Mouse (Mus musculus) kidney, postnatal 0 days (tissue): ENCODE measurements around the gene Pip4k2a. TPM values are rescaled to one million over a fixed set of nuclear protein-coding genes. Genes with fewer than 3 reads are reported as not detected.
A peak's percentile ranks its signal among the peaks of the same experiment; 100 is the strongest.

Experiments used
- ATAC-seq: fragments of 200-750 bp; cut with Nextera tagmentation; replicated peaks from 2 replicates; pipeline ENCODE4 v1.8.0; 2017; ENCODE audit warnings: low read depth, moderate number of reproducible peaks, moderate TSS enrichment, moderate library complexity; ENCODE audit not compliant: low FRiP score
- DNase-seq: peaks from one replicate; pipeline ENCODE4 v3.0.0-alpha.2; 2016; ENCODE audit warnings: low spot score
- H3K27ac ChIP-seq: fragments of 300-500 bp; sonication (generic); 2 replicates; pipeline ENCODE4 v1.5.1; 2014; ENCODE audit warnings: mild to moderate bottlenecking
- H3K27me3 ChIP-seq: fragments of 300-500 bp; sonication (generic); 2 replicates; pipeline ENCODE4 v1.6.1; 2014; ENCODE audit warnings: low read length, mixed read lengths; ENCODE audit not compliant: insufficient read depth
- H3K36me3 ChIP-seq: fragments of 300-500 bp; sonication (generic); 2 replicates; pipeline ENCODE4 v1.6.1; 2014; ENCODE audit warnings: low read length, mixed read lengths; ENCODE audit not compliant: insufficient read depth
- H3K4me1 ChIP-seq: fragments of 300-500 bp; sonication (generic); replicated peaks from 2 replicates; pipeline ENCODE4 v1.6.1; 2014; ENCODE audit warnings: antibody characterized with exemption, low read length, mixed read lengths; ENCODE audit not compliant: insufficient read depth
- H3K4me2 ChIP-seq: fragments of 300-500 bp; sonication (generic); 2 replicates; pipeline ENCODE4 v1.6.1; 2014; ENCODE audit warnings: mild to moderate bottlenecking, low read length, moderate library complexity, mixed read lengths
- H3K4me3 ChIP-seq: fragments of 300-500 bp; sonication (generic); replicated peaks from 2 replicates; pipeline ENCODE4 v1.5.1; 2014; ENCODE audit warnings: low read depth, low read length
- H3K9ac ChIP-seq: fragments of 300-500 bp; sonication (generic); 2 replicates; pipeline ENCODE4 v1.6.1; 2014; ENCODE audit warnings: low read depth, low read length
- H3K9me3 ChIP-seq: fragments of 300-500 bp; sonication (generic); replicated peaks from 2 replicates; pipeline ENCODE4 v1.6.1; 2016; ENCODE audit warnings: low read length, inconsistent platforms, mixed read lengths
- CTCF ChIP-seq: IDR thresholded peaks from 2 replicates; pipeline ENCODE4 v1.5.1; 2016; ENCODE audit warnings: antibody characterized with exemption, low read depth, mild to moderate bottlenecking, moderate library complexity
- WGBS: fragments of 180-500 bp; shearing (Covaris S2); extraction: QIAGEN DNeasy Blood & Tissue Kit; methylation state at CpG from one replicate; pipeline ENCODE4 v1.1.7; 2014; 5-methylcytosine and 5-hydroxymethylcytosine counted together
- polyA plus RNA-seq: library from polyadenylated mRNA; unstranded; fragments of >200 nt; fragmentation: Nextera tagmentation; extraction: Ambion mirVana; gene quantifications from 2 replicates; pipeline ENCODE4 v1.2.1, GENCODE M21; 2015

Gene Pip4k2a
- 7.8 and 8.7 TPM in 2 replicates for polyA plus RNA-seq

- H3K9ac ChIP-seq = peak within 1 kb of the TSS; percentile 71
- no peaks in the 10 kb centered on the region for H3K9me3 ChIP-seq
- H3K4me1 ChIP-seq = peaks cover 10% of the 10 kb centered on the region; the same call in 1 of the 2 replicates
- no peaks in the 10 kb centered on the region for H3K36me3 ChIP-seq
- DNase-seq = peak; percentile 92
- under 1% methylated on average over 66 of the region's 66 CpGs for WGBS
- TF ChIP-seq CTCF = no peak
- H3K27ac ChIP-seq = peak within 1 kb of the TSS; percentile 88
- no peaks in the 10 kb centered on the region for H3K27me3 ChIP-seq
- peak within 1 kb of the TSS; percentile 84 for H3K4me3 ChIP-seq
- peak; percentile 95 for ATAC-seq
- peak within 1 kb of the TSS; percentile 74 for H3K4me2 ChIP-seq
Observed at GRCm38 (mm10) chr2:18998054-18998478, at the start of gene Pip4k2a, which contains the start of gene 4930426L09Rik. Gene Pip4k2a (minus strand): TSS chr2:18998126. Gene 4930426L09Rik (plus strand): TSS chr2:18998343.

- WGBS = 63% methylated on average over 4 of the region's 4 CpGs
- no peaks in the 10 kb centered on the region for H3K36me3 ChIP-seq
- ATAC-seq (no peak), DNase-seq (peak; percentile 44)
- no peak overlapping the region for H3K4me2 ChIP-seq
- H3K9me3 ChIP-seq = 0 out of 2 replicates have a peak, but pooled peaks cover 3% of the 10 kb centered on the region
- peak overlapping the region; percentile 72 for H3K27ac ChIP-seq
- no peak for TF ChIP-seq CTCF
- no peak overlapping the region for H3K4me3 ChIP-seq
- H3K4me1 ChIP-seq = 0 out of 2 replicates have a peak, but pooled peaks cover 5% of the 10 kb centered on the region
- H3K9ac ChIP-seq = no peak overlapping the region
- no peaks in the 10 kb centered on the region for H3K27me3 ChIP-seq
Observed at GRCm38 (mm10) chr2:19037907-19038570, 40.1 kb upstream of the Pip4k2a start.

GRCm38 (mm10) chr2:19037430-19037829 is 39.5 kb upstream of the Pip4k2a start:
- ATAC-seq (no peak), DNase-seq (peak; percentile 81)
- no peak overlapping the region for H3K9ac ChIP-seq
- 0 out of 2 replicates have a peak, but pooled peaks cover 5% of the 10 kb centered on the region for H3K4me1 ChIP-seq
- H3K27ac ChIP-seq = no peak overlapping the region
- H3K4me2 ChIP-seq = no peak overlapping the region
- H3K27me3 ChIP-seq = no peaks in the 10 kb centered on the region
- WGBS = 43% methylated on average over 4 of the region's 4 CpGs
- H3K36me3 ChIP-seq = no peaks in the 10 kb centered on the region
- 0 out of 2 replicates have a peak, but pooled peaks cover 3% of the 10 kb centered on the region for H3K9me3 ChIP-seq
- H3K4me3 ChIP-seq = no peak overlapping the region
- TF ChIP-seq CTCF = no peak

- Histone ChIP-seq H3K9ac (no peak overlapping the region), H3K4me1 (no peaks in the 10 kb centered on the region), H3K27me3 (no peaks in the 10 kb centered on the region), H3K36me3 (no peaks in the 10 kb centered on the region), H3K9me3 (no peaks in the 10 kb centered on the region), H3K27ac (no peak overlapping the region), H3K4me2 (no peak overlapping the region), H3K4me3 (no peak overlapping the region)
- TF ChIP-seq CTCF = no peak
- DNase-seq (no peak), ATAC-seq (no peak)
- 53% methylated on average over 2 of the region's 2 CpGs for WGBS
Observed at GRCm38 (mm10) chr2:19024807-19025206, 26.9 kb upstream of the Pip4k2a start.

GRCm38 (mm10) chr2:19018034-19018433 is 20.1 kb upstream of the Pip4k2a start:
- ATAC-seq = no peak
- 86% methylated on average over 2 of the region's 2 CpGs for WGBS

DNA sequence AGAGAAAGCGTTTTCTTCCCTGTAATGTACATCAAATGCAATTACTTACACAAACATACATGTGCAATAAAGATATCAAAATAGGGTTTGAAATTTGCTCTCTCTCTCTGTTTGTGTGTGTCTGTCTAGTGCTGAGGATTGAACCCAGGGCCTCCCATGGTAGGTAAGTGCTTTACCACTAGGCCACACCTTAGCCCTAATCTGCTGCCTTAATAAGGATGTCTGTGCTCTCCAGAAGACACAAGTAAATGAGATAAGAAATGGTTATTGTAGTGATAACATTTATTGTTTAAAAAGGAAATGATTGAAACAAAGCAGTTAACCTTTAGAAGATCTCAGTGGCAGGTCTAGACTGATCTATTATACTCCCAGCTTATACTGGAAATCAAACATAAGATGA is 18.9 kb upstream of the Pip4k2a start:
- Histone ChIP-seq H3K9ac (no peak overlapping the region), H3K9me3 (no peaks in the 10 kb centered on the region), H3K27ac (no peak overlapping the region), H3K27me3 (no peaks in the 10 kb centered on the region), H3K36me3 (no peaks in the 10 kb centered on the region), H3K4me2 (no peak overlapping the region), H3K4me3 (no peak overlapping the region), H3K4me1 (no peaks in the 10 kb centered on the region)
- no peak for ATAC-seq
- 42% methylated on average over 1 of the region's 1 CpGs for WGBS
- DNase-seq = no peak
- TF ChIP-seq CTCF = no peak

More at GRCm38 (mm10) chr2:19018034-19018433, 20.1 kb upstream of the Pip4k2a start:
- no peaks in the 10 kb centered on the region for H3K36me3 ChIP-seq
- no peak overlapping the region for H3K27ac ChIP-seq
- TF ChIP-seq CTCF = no peak
- no peak for DNase-seq
- no peaks in the 10 kb centered on the region for H3K27me3 ChIP-seq
- H3K4me1 ChIP-seq = no peaks in the 10 kb centered on the region
- no peak overlapping the region for H3K4me2 ChIP-seq
- no peaks in the 10 kb centered on the region for H3K9me3 ChIP-seq
- H3K9ac ChIP-seq = no peak overlapping the region
- H3K4me3 ChIP-seq = no peak overlapping the region
